Mouse (Mus musculus) forebrain, embryonic 11.5 days (tissue): ENCODE data around the gene Glyctk. TPM values are rescaled to one million over a fixed set of nuclear protein-coding genes. Genes with fewer than 3 reads are reported as not detected.

Source experiments
- ATAC-seq: fragments of 200-750 bp; cut with Nextera tagmentation; replicated peaks from 2 replicates; pipeline ENCODE4 v1.8.0; 2017; ENCODE audit warnings: moderate TSS enrichment; ENCODE audit not compliant: low FRiP score
- DNase-seq: peaks from one replicate; pipeline ENCODE4 v3.0.0-alpha.2; 2017; ENCODE audit warnings: low spot score
- H3K27ac ChIP-seq: fragments of 300-500 bp; sonication (generic); 2 replicates; pipeline ENCODE4 v1.5.1; 2014; ENCODE audit warnings: low read depth, low read length
- H3K27me3 ChIP-seq: fragments of 300-500 bp; sonication (generic); 2 replicates; pipeline ENCODE4 v1.6.1; 2014; ENCODE audit warnings: mild to moderate bottlenecking, low read length, mixed read lengths; ENCODE audit not compliant: control insufficient read depth, insufficient read depth
- H3K36me3 ChIP-seq: fragments of 300-500 bp; sonication (generic); 2 replicates; pipeline ENCODE4 v1.6.1; 2014; ENCODE audit warnings: mild to moderate bottlenecking, low read length, moderate library complexity, mixed read lengths; ENCODE audit not compliant: control insufficient read depth, insufficient read depth
- H3K4me1 ChIP-seq: fragments of 300-500 bp; sonication (generic); replicated peaks from 2 replicates; pipeline ENCODE4 v1.6.1; 2014; ENCODE audit warnings: low read length, mixed read lengths; ENCODE audit not compliant: control insufficient read depth, insufficient read depth
- H3K4me2 ChIP-seq: fragments of 300-500 bp; sonication (generic); 2 replicates; pipeline ENCODE4 v1.6.1; 2014; ENCODE audit warnings: low read depth, mild to moderate bottlenecking, low read length, moderate library complexity, mixed read lengths; ENCODE audit not compliant: severe bottlenecking
- H3K4me3 ChIP-seq: fragments of 300-500 bp; sonication (generic); 2 replicates; pipeline ENCODE4 v1.5.1; 2014; ENCODE audit warnings: low read depth, low read length
- H3K9ac ChIP-seq: fragments of 300-500 bp; sonication (generic); 2 replicates; pipeline ENCODE4 v1.6.1; 2014; ENCODE audit warnings: low read length
- H3K9me3 ChIP-seq: fragments of 300-500 bp; sonication (generic); 2 replicates; pipeline ENCODE4 v1.6.1; 2016; ENCODE audit warnings: low read length, mixed read lengths; ENCODE audit not compliant: control insufficient read depth
- WGBS: fragments of 180-500 bp; shearing (Covaris S2); extraction: QIAGEN DNeasy Blood & Tissue Kit; methylation state at CpG from one replicate; pipeline ENCODE4 v1.1.7; 2014; 5-methylcytosine and 5-hydroxymethylcytosine counted together
- polyA plus RNA-seq: library from polyadenylated mRNA; unstranded; fragments of >200 nt; fragmentation: Nextera tagmentation; extraction: Ambion mirVana; gene quantifications from 2 replicates; pipeline ENCODE4 v1.2.1, GENCODE M21; 2014

Gene Glyctk
- polyA plus RNA-seq, 1 experiment from 2014 or later, result 10.2 TPM

DNA sequence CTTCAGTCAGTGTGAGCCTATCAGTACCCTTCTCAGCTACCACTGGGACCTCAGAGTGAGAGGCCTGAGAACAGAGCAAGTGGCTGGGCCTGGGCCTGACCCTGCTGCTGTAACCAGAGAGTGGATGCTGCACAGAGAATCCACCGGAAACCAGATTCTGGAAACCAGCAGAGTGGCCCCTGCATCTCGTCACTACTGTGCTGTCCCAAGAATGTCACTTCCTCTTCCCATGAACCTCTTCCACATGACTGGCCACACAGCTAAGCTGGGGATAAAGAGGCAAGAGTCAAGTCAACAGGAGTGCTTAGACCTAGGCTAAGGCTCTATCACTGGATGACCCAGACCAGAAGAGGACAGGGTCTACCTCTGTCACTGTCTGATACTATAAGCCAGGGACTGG lies 28.9 kb downstream of the Glyctk start:
- DNase-seq (no peak), ATAC-seq (no peak)
- Histone ChIP-seq H3K9me3 (no peaks in the 10 kb centered on the region), H3K27ac (no peak overlapping the region), H3K4me1 (peaks cover 18% of the 10 kb centered on the region), H3K36me3 (no peaks in the 10 kb centered on the region), H3K9ac (no peak overlapping the region), H3K27me3 (no peaks in the 10 kb centered on the region), H3K4me3 (no peak overlapping the region), H3K4me2 (no peak overlapping the region)
- 74% methylated on average over 2 of the region's 2 CpGs for WGBS

DNA sequence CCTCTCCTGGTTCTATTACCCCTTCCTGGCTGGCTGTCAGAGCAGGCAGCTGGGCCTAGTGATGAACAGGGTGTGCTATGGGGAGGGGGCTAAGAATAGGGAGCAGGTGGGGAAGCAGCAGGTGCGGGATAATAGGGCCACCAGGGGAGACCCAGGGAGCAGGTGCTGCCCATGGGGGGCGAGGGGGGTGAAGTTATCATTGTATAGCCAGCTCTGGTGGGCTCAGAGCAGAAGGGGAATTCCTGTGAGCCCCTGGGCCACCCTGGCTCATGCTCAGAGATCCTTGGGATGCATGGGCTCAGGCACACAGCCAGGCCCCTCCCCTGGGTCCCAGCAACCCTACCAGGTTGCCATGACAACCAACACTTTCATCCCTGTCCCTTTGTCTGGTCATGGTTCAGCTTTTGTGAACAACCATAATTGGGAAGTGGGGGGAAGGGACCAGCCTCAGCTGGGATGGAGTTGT lies 31.1 kb downstream of the Glyctk start:
- peak overlapping the region; percentile 98 for H3K27ac ChIP-seq
- no peak overlapping the region for H3K4me3 ChIP-seq
- peak overlapping the region; percentile 38 for H3K9ac ChIP-seq
- H3K9me3 ChIP-seq, result no peaks in the 10 kb centered on the region
- WGBS, result 0% methylated on average over 1 of the region's 2 CpGs
- peak overlapping the region; percentile 19; the same call in 1 of the 2 replicates for H3K4me2 ChIP-seq
- no peaks in the 10 kb centered on the region for H3K36me3 ChIP-seq
- ATAC-seq (peak; percentile 96), DNase-seq (peak; percentile 94)
- H3K27me3 ChIP-seq, result no peaks in the 10 kb centered on the region
- H3K4me1 ChIP-seq, result peaks cover 18% of the 10 kb centered on the region

DNA sequence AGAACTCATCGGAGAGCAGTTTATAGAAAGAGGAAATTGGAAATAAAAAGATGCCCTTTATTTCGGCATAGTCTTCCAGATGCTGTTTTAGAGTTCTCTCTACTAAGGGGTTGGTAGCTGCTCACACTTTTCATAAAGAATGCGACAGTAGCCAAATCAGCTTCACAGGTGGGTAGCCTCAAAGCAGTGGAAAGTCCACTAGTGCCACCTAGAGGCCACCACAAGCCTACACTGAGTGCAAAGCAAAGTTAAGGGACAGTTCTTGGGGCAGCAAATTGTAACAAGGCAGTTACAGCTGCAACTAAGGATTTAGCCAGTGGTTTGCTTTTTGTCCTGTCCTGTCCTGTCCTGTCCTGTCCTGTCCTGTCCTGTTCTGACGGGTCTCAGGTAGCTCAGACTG lies 34.3 kb downstream of the Glyctk start:
- WGBS, result 43% methylated on average over 4 of the region's 4 CpGs
- Histone ChIP-seq H3K4me3 (no peak overlapping the region), H3K27me3 (no peaks in the 10 kb centered on the region), H3K9me3 (no peaks in the 10 kb centered on the region), H3K27ac (no peak overlapping the region), H3K9ac (no peak overlapping the region), H3K4me1 (peaks cover 18% of the 10 kb centered on the region), H3K4me2 (no peak overlapping the region), H3K36me3 (no peaks in the 10 kb centered on the region)
- DNase-seq, result no peak
- no peak for ATAC-seq

DNA sequence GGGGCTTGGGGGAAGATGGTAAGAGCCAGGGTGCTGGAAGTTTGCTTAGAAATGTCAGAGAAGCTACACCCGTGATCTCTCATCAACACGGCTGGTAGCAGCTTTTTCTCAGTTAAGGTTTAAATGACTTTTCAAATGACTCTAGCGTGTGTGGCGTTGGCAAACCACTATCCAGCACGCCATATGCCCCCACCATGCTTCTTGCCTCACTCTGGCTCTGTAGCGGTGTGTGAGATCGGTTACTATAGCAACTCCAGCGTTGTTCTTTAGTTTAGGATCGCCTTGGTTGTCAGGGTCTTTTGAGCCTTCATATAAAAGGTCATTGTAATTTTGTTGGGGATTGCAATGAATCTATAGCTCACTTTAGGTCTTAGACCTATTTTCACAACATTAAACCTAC lies 38.9 kb downstream of the Glyctk start:
- H3K27me3 ChIP-seq, result no peaks in the 10 kb centered on the region
- H3K36me3 ChIP-seq, result no peaks in the 10 kb centered on the region
- no peak overlapping the region for H3K27ac ChIP-seq
- 73% methylated on average over 9 of the region's 9 CpGs for WGBS
- no peak for DNase-seq
- H3K9me3 ChIP-seq, result no peaks in the 10 kb centered on the region
- no peak overlapping the region for H3K9ac ChIP-seq
- no peak for ATAC-seq
- no peak overlapping the region for H3K4me2 ChIP-seq
- peaks cover 6% of the 10 kb centered on the region for H3K4me1 ChIP-seq
- H3K4me3 ChIP-seq, result no peak overlapping the region

DNA sequence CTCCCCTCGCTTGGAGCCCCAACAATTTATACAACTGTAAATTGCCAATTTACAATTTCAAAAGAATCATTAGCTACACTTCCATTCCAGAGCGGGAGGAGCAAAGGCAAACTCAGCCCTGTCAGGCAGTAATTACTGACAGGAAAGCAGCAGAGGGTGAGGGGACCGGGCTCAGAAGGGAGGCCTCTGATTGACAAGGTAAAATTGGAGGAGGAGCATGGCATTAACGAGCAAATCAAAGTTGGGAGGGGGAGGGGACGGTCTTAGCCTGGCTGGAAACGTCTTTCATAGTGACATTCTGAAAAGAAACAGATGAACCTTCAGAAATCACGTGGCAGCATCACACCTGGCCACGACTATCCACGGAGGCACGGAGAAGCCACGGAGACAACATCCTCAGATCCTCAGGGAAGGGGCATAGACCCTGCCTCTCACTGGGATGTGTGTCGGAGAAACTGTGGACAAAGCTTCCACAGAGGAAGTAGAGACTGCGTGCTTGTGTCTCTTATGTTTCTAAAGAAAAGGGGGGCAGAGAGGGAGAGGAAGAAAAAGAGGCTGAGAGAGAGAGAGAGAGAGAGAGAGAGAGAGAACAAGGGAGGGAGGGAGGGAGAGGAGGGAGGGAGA lies 42.0 kb downstream of the Glyctk start:
- Histone ChIP-seq H3K27ac (peak overlapping the region; percentile 1; the same call in 1 of the 2 replicates), H3K4me2 (peak overlapping the region; percentile 8; the same call in 1 of the 2 replicates), H3K9me3 (peaks cover under 1% of the 10 kb centered on the region; the same call in 1 of the 2 replicates), H3K27me3 (no peaks in the 10 kb centered on the region), H3K4me3 (no peak overlapping the region), H3K9ac (0 out of 2 replicates have a peak overlapping the region, but pooled peaks have one; percentile 21), H3K36me3 (no peaks in the 10 kb centered on the region), H3K4me1 (peaks cover 6% of the 10 kb centered on the region)
- DNase-seq (peak; percentile 72), ATAC-seq (peak; percentile 79)
- 27% methylated on average over 13 of the region's 13 CpGs for WGBS

DNA sequence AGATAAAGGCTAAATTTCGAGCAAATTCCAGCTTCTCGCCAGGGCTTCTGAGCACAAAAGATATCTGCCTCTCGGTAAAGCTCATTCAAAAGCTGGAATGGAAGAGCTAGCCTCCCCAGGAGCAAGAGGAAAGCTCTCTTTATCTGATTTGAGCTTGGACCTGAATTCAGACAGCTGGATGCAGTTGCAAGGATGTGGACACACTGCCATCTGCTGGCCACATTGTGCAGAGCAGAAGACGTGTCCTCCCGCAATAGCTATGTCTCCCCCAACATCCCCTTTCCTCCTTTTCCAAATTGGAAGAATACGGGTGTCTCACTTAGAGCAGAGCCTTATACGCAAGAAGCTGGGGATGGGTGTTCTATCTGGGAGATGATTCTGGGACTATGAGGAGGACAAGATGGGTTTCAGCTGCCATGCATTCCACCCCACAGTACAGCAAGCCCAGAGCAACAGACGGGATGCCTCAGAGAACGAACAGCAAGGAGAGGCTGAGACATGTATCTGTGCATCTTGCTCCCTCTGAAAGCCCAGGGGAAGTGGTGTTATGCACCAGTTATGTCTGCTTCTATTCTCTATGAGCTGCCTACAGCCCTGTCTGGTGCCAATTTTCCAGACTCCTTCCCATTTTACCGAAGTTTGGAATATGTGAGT lies 45.0 kb downstream of the Glyctk start:
- H3K27me3 ChIP-seq, result no peaks in the 10 kb centered on the region
- H3K36me3 ChIP-seq, result no peaks in the 10 kb centered on the region
- H3K4me1 ChIP-seq, result peaks cover 6% of the 10 kb centered on the region
- ATAC-seq (peak; percentile 47; the same call in 1 of the 2 replicates), DNase-seq (peak; percentile 88)
- no peak overlapping the region for H3K9ac ChIP-seq
- 36% methylated on average over 10 of the region's 10 CpGs for WGBS
- peaks cover 2% of the 10 kb centered on the region; the same call in 1 of the 2 replicates for H3K9me3 ChIP-seq
- H3K27ac ChIP-seq, result no peak overlapping the region
- no peak overlapping the region for H3K4me3 ChIP-seq
- no peak overlapping the region for H3K4me2 ChIP-seq

DNA sequence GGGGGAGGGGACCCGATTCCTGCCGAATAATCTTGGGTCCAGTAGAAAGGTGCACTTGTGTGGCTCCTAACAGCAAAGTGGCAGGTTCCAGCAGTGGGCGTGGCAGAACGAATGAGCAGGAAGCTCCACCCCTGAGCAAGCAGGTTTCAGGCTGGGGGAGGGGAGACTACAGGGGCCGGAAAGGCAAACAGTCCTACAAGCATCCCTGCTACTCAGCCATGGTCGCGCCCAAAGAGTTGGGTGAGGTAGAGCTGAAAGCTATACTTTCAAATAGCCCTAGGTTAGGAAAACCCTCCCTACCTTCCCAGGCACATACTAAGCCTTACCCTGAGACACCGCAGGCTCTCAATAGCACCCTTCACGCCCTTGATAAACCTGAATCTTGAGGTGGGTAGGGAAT lies 51.7 kb downstream of the Glyctk start:
- Histone ChIP-seq H3K36me3 (no peaks in the 10 kb centered on the region), H3K9ac (no peak overlapping the region), H3K4me2 (no peak overlapping the region), H3K27me3 (no peaks in the 10 kb centered on the region), H3K9me3 (peaks cover 2% of the 10 kb centered on the region; the same call in 1 of the 2 replicates), H3K4me1 (no peaks in the 10 kb centered on the region), H3K27ac (no peak overlapping the region), H3K4me3 (no peak overlapping the region)
- DNase-seq (no peak), ATAC-seq (no peak)
- WGBS, result 81% methylated on average over 9 of the region's 9 CpGs

DNA sequence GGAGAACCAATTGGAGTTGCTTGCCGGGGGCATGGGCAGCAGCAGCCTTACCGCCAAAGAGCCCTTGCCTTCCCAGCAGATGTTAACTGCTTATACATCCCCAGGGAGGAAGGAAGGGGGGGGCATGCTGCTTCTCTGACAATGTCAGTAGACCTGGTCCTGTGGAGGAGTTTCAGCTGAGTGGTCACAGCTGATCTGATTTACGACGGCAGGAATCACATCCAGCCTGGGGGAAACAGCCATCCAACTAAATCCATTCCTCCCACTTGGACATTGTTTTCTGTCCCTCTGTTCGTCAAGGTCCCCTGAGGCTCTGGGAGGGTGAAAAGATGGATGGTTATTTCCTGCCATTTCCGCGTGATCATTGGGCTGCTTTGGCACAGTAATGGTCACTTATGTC lies 53.5 kb downstream of the Glyctk start:
- Histone ChIP-seq H3K9ac (no peak overlapping the region), H3K36me3 (no peaks in the 10 kb centered on the region), H3K9me3 (no peaks in the 10 kb centered on the region), H3K27ac (no peak overlapping the region), H3K4me3 (no peak overlapping the region), H3K4me1 (no peaks in the 10 kb centered on the region), H3K4me2 (no peak overlapping the region), H3K27me3 (no peaks in the 10 kb centered on the region)
- WGBS, result 95% methylated on average over 7 of the region's 7 CpGs
- ATAC-seq (no peak), DNase-seq (no peak)
